Mouse (Mus musculus) stomach, postnatal 0 days (tissue): Measurements from ENCODE around the gene Krtap28-13. TPM values are rescaled to one million over a fixed set of nuclear protein-coding genes. Genes with fewer than 3 reads are reported as not detected.

Experiments used
- ATAC-seq: fragments of 200-750 bp; cut with Nextera tagmentation; 2 replicates; pipeline ENCODE4 v1.8.0; 2017; ENCODE audit not compliant: low FRiP score, low TSS enrichment
- DNase-seq: peaks from one replicate; pipeline ENCODE4 v3.0.0-alpha.2; 2016; ENCODE audit warnings: low spot score
- H3K27ac ChIP-seq: fragments of 300-500 bp; sonication (generic); replicated peaks from 2 replicates; pipeline ENCODE4 v1.5.1; 2014; ENCODE audit warnings: mild to moderate bottlenecking, control low read depth
- H3K27me3 ChIP-seq: fragments of 300-500 bp; sonication (generic); 2 replicates; pipeline ENCODE4 v1.6.1; 2014; ENCODE audit warnings: low read length; ENCODE audit not compliant: control insufficient read depth, insufficient read depth
- H3K36me3 ChIP-seq: fragments of 300-500 bp; sonication (generic); 2 replicates; pipeline ENCODE4 v1.6.1; 2014; ENCODE audit warnings: low read length, mixed read lengths; ENCODE audit not compliant: control insufficient read depth, insufficient read depth
- H3K4me1 ChIP-seq: fragments of 300-500 bp; sonication (generic); replicated peaks from 2 replicates; pipeline ENCODE4 v1.6.1; 2014; ENCODE audit warnings: antibody characterized with exemption; ENCODE audit not compliant: control insufficient read depth, insufficient read depth
- H3K4me2 ChIP-seq: fragments of 300-500 bp; sonication (generic); replicated peaks from 2 replicates; pipeline ENCODE4 v1.6.1; 2014; ENCODE audit warnings: low read depth, mild to moderate bottlenecking, control low read depth, moderate library complexity
- H3K4me3 ChIP-seq: fragments of 300-500 bp; sonication (generic); 2 replicates; pipeline ENCODE4 v1.5.1; 2014; ENCODE audit warnings: low read depth, low read length, control low read depth
- H3K9ac ChIP-seq: fragments of 300-500 bp; sonication (generic); 2 replicates; pipeline ENCODE4 v1.6.1; 2014; ENCODE audit warnings: mild to moderate bottlenecking, low read length, control low read depth, mixed read lengths
- H3K9me3 ChIP-seq: fragments of 300-500 bp; sonication (generic); 2 replicates; pipeline ENCODE4 v1.6.1; 2016; ENCODE audit warnings: low read length; ENCODE audit not compliant: control insufficient read depth
- CTCF ChIP-seq: IDR thresholded peaks from 2 replicates; pipeline ENCODE4 v1.5.1; 2016; ENCODE audit warnings: antibody characterized with exemption, low read depth, mild to moderate bottlenecking, moderate library complexity
- EP300 ChIP-seq: optimal IDR thresholded peaks from 2 replicates; pipeline ENCODE3; 2016; ENCODE audit warnings: antibody characterized with exemption
- WGBS: fragments of 180-500 bp; shearing (Covaris S2); extraction: QIAGEN DNeasy Blood & Tissue Kit; methylation state at CpG from one replicate; pipeline ENCODE4 v1.1.7; 2014; 5-methylcytosine and 5-hydroxymethylcytosine counted together
- polyA plus RNA-seq: library from polyadenylated mRNA; unstranded; fragments of >200 nt; fragmentation: Nextera tagmentation; extraction: Ambion mirVana; gene quantifications from 2 replicates; pipeline ENCODE4 v1.2.1, GENCODE M21; 2015

Krtap28-13 gene
- polyA plus RNA-seq, 1 experiment from 2014 or later = not detected

DNA sequence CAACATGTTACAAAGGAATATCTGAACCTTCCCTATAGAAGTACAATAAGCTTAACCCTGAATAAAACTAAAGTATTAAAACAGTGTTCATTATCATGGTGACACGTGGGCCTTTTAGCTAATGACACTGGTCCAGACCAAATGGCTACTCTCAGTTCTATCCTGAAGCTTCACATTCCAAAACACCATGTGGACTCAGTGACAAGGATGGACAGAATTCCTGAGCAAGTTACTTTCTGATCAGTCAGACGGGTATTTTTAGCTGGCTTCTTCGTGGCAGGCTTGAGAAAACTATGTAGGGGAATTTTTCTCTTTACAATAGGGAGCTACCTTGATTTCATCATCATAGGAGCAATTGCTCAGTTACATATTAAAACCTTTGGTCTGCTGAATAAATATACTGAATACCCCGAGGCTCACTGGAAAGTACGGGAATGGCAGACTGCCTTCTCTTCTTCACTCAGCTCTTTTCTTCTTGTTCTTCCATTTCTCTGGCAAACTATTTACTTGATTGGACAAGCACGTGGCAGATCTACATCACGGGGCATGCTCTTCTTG is 38.9 kb downstream of the Krtap28-13 start:
- ATAC-seq = no peak
- no peak overlapping the region for H3K9ac ChIP-seq
- no peaks in the 10 kb centered on the region for H3K27me3 ChIP-seq
- no peak overlapping the region for H3K27ac ChIP-seq
- WGBS = 54% methylated on average over 7 of the region's 7 CpGs
- no peaks in the 10 kb centered on the region for H3K4me1 ChIP-seq
- no peaks in the 10 kb centered on the region for H3K36me3 ChIP-seq
- TF ChIP-seq CTCF (no peak), EP300 (no peak)
- no peak for DNase-seq
- no peak overlapping the region for H3K4me3 ChIP-seq
- no peaks in the 10 kb centered on the region for H3K9me3 ChIP-seq
- no peak overlapping the region for H3K4me2 ChIP-seq

DNA sequence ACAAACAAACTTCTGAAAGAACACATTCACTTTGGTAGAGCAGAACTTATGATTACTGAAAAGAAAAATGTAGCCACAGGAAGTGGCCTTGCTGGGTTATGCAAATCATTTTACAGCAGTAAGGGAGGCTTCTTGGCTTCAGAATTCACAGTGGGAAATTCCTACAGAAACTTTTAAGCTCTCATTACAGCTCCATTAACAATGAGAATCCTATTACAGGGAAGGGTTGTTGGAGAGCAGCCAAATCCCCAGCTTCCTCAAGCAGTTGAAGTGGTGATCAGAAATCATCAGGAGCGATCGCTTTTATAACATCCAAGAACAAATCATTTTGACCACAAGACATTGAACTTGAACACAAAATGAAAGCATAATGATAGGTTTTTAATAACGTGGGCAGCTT is 41.2 kb downstream of the Krtap28-13 start:
- 45% methylated on average over 3 of the region's 3 CpGs for WGBS
- no peaks in the 10 kb centered on the region for H3K4me1 ChIP-seq
- DNase-seq (no peak), ATAC-seq (no peak)
- H3K36me3 ChIP-seq = no peaks in the 10 kb centered on the region
- no peak overlapping the region for H3K4me3 ChIP-seq
- no peaks in the 10 kb centered on the region for H3K27me3 ChIP-seq
- no peak for TF ChIP-seq EP300
- no peak for TF ChIP-seq CTCF
- no peak overlapping the region for H3K9ac ChIP-seq
- no peak overlapping the region for H3K27ac ChIP-seq
- H3K9me3 ChIP-seq = no peaks in the 10 kb centered on the region
- no peak overlapping the region for H3K4me2 ChIP-seq

DNA sequence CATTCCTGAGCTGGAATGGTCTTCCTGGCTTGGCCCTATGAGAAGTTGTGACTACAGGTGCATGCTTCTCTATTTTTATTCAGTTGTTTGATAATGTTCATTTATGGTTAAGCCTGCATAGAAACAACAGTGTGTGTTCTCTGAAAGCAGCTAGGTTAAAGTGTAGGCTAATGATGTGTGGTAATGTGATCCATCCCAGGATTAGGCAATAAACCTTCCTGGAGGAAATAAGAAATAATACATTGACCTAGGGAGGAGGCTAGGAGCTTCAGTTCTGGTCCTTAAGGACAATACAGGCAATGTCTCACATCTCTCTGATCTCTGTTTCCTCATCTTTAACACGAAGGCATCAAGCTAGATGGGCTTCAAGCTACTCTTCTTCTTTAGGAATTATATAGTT is 44.7 kb downstream of the Krtap28-13 start:
- Histone ChIP-seq H3K4me3 (no peak overlapping the region), H3K4me2 (no peak overlapping the region), H3K4me1 (no peaks in the 10 kb centered on the region), H3K9ac (no peak overlapping the region), H3K36me3 (no peaks in the 10 kb centered on the region), H3K27ac (no peak overlapping the region), H3K27me3 (no peaks in the 10 kb centered on the region), H3K9me3 (no peaks in the 10 kb centered on the region)
- DNase-seq = no peak
- 61% methylated on average over 1 of the region's 1 CpGs for WGBS
- TF ChIP-seq CTCF (no peak), EP300 (no peak)
- ATAC-seq = no peak

- ATAC-seq = no peak
- no peaks in the 10 kb centered on the region for H3K27me3 ChIP-seq
- no peak overlapping the region for H3K9ac ChIP-seq
- no peak overlapping the region for H3K27ac ChIP-seq
- DNase-seq = no peak
- no peak overlapping the region for H3K4me3 ChIP-seq
- no peak overlapping the region for H3K4me2 ChIP-seq
- TF ChIP-seq EP300 (no peak), CTCF (no peak)
- no peaks in the 10 kb centered on the region for H3K9me3 ChIP-seq
- 78% methylated on average over 5 of the region's 5 CpGs for WGBS
- H3K4me1 ChIP-seq = no peaks in the 10 kb centered on the region
- no peaks in the 10 kb centered on the region for H3K36me3 ChIP-seq
These were observed 46.8 kb downstream of the Krtap28-13 start for GRCm38 (mm10) chr1:83107410-83107978.

DNA sequence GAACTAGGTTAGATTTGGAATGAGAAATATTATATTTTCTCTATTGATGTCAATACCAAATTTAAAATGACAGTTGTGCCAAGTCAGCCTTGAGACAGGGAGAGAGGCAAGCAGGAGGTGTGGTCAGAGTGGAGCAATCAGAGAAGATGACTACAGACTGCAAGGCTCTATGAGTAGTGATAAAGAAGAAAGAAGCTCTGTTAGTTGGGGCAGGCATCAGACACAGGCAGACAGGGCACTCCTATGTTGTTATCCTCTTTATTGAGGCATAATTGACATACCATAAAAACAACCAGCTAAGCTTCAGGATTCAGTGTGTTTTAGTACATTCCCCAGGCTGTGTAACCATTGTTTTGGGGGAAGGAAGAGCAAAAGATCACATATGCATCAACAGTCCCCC is 50.3 kb downstream of the Krtap28-13 start:
- no peak overlapping the region for H3K27ac ChIP-seq
- ATAC-seq = no peak

More for the DNA sequence above, 50.3 kb downstream of the Krtap28-13 start:
- no peaks in the 10 kb centered on the region for H3K4me1 ChIP-seq
- no peak for TF ChIP-seq CTCF
- no peak for TF ChIP-seq EP300
- H3K9ac ChIP-seq = no peak overlapping the region
- no peak for DNase-seq
- H3K27me3 ChIP-seq = no peaks in the 10 kb centered on the region
- H3K4me2 ChIP-seq = no peak overlapping the region
- H3K36me3 ChIP-seq = no peaks in the 10 kb centered on the region
- no peaks in the 10 kb centered on the region for H3K9me3 ChIP-seq
- no peak overlapping the region for H3K4me3 ChIP-seq

Other genes starting within 250 kb of the Krtap28-13 start
- 18.2 and 18.8 TPM in 2 replicates for gene Agfg1, start 221.4 kb upstream of the Krtap28-13 start, polyA plus RNA-seq
- not detected in 2 replicates for gene A030005L19Rik, start 147.6 kb upstream of the Krtap28-13 start, polyA plus RNA-seq
- gene A030014E15Rik, start 136.0 kb upstream of the Krtap28-13 start, polyA plus RNA-seq = not detected in 2 replicates
- not detected in 2 replicates for gene Gm6217, start 129.5 kb upstream of the Krtap28-13 start, polyA plus RNA-seq
- not detected in 2 replicates for gene A030003K21Rik, start 117.5 kb upstream of the Krtap28-13 start, polyA plus RNA-seq
- not detected in 2 replicates for gene Gm7544, start 104.9 kb upstream of the Krtap28-13 start, polyA plus RNA-seq
- gene Gm47955, start 100.6 kb upstream of the Krtap28-13 start, polyA plus RNA-seq = not detected in 2 replicates
- gene Gm47959, start 60.4 kb upstream of the Krtap28-13 start, polyA plus RNA-seq = not detected in 2 replicates
- 0.34 and 0.45 TPM in 2 replicates for gene Slc19a3, start 22.5 kb upstream of the Krtap28-13 start, polyA plus RNA-seq
- not detected in 2 replicates for gene Krtap28-10, start 18.4 kb upstream of the Krtap28-13 start, polyA plus RNA-seq
- gene Gm47969, start 16.0 kb upstream of the Krtap28-13 start, polyA plus RNA-seq = not detected in 2 replicates
- gene A030005K14Rik, start 1.6 kb upstream of the Krtap28-13 start, polyA plus RNA-seq = not detected in 2 replicates
- 6.2 and 15.2 TPM in 2 replicates for gene Ccl20, start 55.8 kb downstream of the Krtap28-13 start, polyA plus RNA-seq
- gene Daw1, start 98.8 kb downstream of the Krtap28-13 start, polyA plus RNA-seq = 0.12 and 0.18 TPM in 2 replicates